In the genomic region with DNA sequence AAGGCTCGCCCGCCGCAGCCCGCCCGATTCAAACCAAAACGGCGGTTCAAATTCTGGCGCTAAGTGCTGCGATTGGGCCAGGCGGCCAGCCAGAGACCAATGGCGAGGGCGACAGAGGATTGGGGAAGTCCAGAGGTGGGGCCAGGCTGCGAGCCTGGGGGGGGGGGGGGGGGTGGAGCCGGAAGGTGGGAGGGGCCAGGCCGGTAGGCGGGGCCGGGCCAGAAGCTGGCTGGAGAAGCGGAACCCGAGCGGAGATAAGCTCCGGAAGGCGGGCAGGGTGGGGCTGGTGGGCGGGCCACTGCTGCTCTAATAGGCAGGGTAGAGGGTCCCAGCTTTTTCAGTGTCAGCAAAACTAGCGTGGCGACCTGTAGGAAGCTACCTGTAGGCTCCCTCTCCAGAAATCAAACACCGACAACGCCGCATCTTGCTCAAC, we compare ENCODE assay signal across 8 mouse cellular contexts. TPM values are rescaled to one million over a fixed set of nuclear protein-coding genes. Genes with fewer than 3 reads are reported as not detected.
DNase-seq lines count a peak whose midpoint lies in the region; ATAC-seq lines count a peak whose summit lies in the region.

No protein-coding gene starts in this region.

- intact Hi-C loops in gastrocnemius, postnatal 14 days (cut with DNase I; ENCODE audit: low total_unique reads), result no loop called here
- intact Hi-C loops in left cerebral cortex, postnatal 10 days (cut with DNase I), result no loop called here

- peak; percentile 76 for DNase-seq in adrenal gland, adult 18-20 months (ENCODE audit: low spot score in 2 of 2)
- peak; percentile 97 for DNase-seq in embryo, embryonic 10.5 days (ENCODE audit: low spot score)
- DNase-seq in gastrocnemius, postnatal 14 days, result peak; percentile 90
- DNase-seq in left cerebral cortex, postnatal 10 days (ENCODE audit: extremely low spot score in 1 of 2, low spot score in 2 of 2), result peak; percentile 82 to 94
- peak; percentile 94 for DNase-seq in right cerebral cortex, postnatal 10 days (ENCODE audit: low spot score in 2 of 2)
- peak; percentile 91 for DNase-seq in urinary bladder, postnatal 14 days (ENCODE audit: low spot score)

- ATAC-seq in inflammation-experienced regulatory T-cells, adult 6 months, result peak; percentile 90
- ATAC-seq in megakaryocyte progenitor cell, adult 5-6 weeks (replicated peaks; ENCODE audit: poor library complexity), result peak; percentile 79

RNA-seq across cellular contexts. Expression of gene Mki67, which starts 0.3 kb away (rescaled TPM):
- 1 to 10 TPM; 1.8 to 2.3 TPM for total RNA-seq in adrenal gland, adult 18-20 months (2021)
- 10 to 100 TPM; 11.1 to 12.8 TPM for total RNA-seq in gastrocnemius, postnatal 14 days (2021)
- polyA plus RNA-seq in inflammation-experienced regulatory T-cells, adult 6 months (2017; shearing (Covaris generic)), result 10 to 100 TPM in 1 of 3 experiments, 1 to 10 TPM in 2; 7.4 to 62.6 (median 9.7) TPM
- 1 to 10 TPM; 5.8 to 5.9 TPM for total RNA-seq in left cerebral cortex, postnatal 10 days (2021)
- total RNA-seq in megakaryocyte progenitor cell, adult 5-6 weeks (2015), result 389 and 403 TPM in 2 replicates
- 247 and 299 TPM in 2 replicates for total RNA-seq in megakaryocyte progenitor cell, adult 5-6 weeks (2017)

Comparison
In these comparisons a context has a peak if more than half of its experiments do, and no peak if none do; other contexts are left out.
1. Peak in every context shown above with its lines: DNase-seq and ATAC-seq.
2. RNA of gene Mki67, which starts 0.3 kb away (total RNA-seq): 247 to 403 TPM in megakaryocyte progenitor cell, adult 5-6 weeks; 11.1 to 12.8 TPM in gastrocnemius, postnatal 14 days, 5.8 to 5.9 TPM in left cerebral cortex, postnatal 10 days and 1.8 to 2.3 TPM in adrenal gland, adult 18-20 months; every median in the first group is over 10 times any median in the second.